Mouse (Mus musculus) layer of hippocampus, postnatal 10 days (tissue): ENCODE data around the gene Znhit2. TPM values are rescaled to one million over a fixed set of nuclear protein-coding genes. Genes with fewer than 3 reads are reported as not detected.

Experiments
- DNase-seq, 2 experiments: peaks; one replicate each; pipeline ENCODE4 v3.0.0; 2021; ENCODE audit warnings: low spot score in 2 of 2
- microRNA-seq, 2 experiments: library from miRNA; unstranded; fragments of <30 nt; microRNA quantifications; one replicate each; pipeline ENCODE4 v1.2.0; 2021
- total RNA-seq, 2 experiments: library from RNA; stranded (reverse); gene quantifications; 2 replicates each; pipeline ENCODE4 v1.2.3; 2021

Gene Znhit2
- total RNA-seq, 2 experiments from 2014 or later: 37.3 to 41.2 TPM

DNA sequence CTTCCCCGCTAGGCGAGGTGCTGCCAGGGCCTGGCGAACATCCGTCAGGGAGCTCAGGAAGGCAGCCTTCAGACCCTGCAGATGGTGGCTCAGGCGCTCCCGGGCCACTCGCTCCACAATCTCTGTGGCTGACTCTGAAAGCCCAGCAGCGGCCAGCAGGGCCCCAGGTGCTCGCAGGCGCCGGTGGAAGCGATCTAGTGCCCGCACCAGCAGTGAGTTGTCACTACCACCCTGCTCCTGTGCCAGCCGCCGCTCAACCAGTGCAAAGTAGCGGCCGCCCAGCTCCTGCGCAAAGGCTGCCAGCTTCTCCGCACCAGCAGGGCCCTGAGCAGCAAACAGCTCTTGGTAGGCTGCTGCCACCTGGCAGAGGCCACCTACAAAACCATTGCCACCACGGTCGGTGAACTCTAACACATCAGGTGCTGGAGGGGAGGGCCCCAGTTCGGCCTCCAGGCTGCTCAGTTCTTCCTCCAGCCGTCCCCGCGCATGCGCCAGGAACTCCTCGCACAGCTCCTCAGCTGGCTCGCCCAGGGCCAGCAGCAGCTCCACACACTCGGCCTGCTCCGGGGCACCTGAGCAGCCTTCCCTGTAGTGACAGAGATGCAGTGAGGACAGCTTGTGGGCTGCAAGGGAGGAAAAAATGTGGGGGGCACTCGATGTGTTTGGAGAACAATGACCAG is 9.7 kb downstream of the Znhit2 start:
- no peak for DNase-seq

DNA sequence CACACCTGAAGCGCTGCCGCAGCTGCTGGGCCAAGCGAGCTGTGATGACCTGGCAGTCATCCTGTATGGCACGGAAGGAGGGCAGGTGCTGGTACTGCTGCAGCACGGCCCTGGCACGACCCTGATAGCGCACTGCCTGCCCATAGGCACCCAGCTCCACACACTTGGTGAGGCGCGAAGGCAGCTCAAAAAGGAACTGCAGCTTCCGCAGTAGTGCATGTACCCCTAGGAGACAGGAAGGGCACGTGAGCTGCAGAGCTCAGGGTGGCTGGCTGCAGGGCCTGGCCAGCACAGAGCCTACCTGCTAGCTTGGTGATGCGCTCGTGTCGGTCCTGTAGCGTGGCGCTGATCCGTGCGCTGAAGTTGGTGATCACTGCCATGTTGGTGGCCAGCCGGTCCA is 10.3 kb downstream of the Znhit2 start:
- DNase-seq: no peak

DNA sequence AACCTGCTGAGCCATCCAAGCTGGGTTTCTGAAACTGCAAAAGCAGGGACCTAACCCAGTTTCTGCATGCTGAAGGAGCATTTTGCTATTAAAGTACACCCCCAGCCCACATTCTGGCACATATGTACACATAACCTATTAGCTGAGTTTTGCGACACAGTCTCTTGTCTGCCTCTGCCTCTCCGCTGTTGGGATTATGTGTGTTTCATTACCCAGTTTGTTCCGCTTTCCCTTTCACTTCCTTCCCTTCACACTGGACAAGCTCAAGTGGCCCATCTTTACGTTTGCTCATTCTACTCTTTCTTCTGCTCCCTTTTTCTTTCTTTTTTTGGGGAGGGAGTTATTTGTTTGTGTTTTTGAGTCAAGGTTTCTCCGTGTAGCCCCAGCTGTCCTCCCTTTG is 12.9 kb downstream of the Znhit2 start:
- DNase-seq: no peak

DNA sequence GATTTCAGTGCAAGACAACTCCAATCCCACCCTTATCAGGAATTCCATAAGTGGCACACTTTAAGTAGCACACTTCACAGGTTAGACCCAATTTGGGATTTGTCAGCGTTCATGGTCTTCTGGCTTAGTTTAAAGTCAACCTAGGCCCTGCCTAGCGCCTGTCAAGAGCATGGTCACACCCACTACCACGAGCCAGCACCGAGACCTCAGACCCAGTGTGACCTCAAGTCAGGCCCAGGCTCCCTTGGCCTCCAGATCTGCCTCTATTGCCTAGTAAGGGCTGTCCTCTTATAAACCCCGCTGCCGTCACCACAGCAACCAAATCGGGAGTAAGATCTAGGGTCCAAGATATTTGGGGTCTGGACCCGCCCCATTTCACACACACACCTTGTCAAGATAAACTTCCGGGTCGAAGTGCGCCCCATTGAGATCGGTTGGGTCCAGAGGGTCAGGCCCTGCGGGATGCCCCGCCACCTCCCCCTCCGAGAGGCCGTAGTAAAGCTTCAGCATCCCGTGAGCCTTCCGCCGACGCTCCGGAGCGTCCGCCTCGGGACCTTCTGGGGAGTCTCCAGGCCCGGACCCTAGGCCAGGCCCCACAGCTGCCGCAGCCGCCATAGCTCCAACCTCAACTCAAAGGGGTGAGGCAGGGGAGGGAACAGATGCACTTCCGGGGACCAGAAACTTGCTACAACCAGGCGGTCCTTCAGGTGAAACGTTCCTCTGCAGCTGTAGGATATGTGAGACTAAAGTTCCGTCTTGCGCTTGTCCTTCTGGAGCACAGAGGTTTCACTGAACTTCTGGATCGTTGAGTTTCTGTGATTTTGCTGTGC is 15.8 kb downstream of the Znhit2 start, which contains the start of gene Vps51:
Gene Vps51, minus strand, starts transcription at position 668 of the 830 bp plus-strand sequence.
- peak; percentile 85 to 87 for DNase-seq

DNA sequence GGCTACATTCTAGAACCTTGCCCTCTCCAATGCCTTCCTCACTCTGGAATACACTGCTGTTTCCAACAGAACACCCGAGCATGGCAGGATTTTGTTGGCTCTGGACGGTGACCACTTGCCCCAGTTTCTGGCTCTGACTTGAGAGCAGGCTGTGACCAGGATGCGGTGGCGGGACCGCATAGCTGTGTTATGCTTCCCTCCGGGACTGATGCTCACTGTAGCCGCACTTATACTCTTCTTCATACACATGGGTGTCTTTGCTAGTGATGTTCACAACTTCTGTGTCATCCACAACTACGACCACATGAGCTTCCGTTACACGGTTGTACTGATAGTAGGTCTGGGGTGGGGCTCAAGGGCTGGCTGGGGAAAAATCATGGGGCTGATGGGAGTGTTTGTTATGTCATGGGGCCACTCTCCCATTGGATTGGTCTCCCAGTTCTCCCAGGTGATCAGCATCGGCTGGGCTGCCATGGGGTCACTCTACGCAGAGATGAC is 19.0 kb downstream of the Znhit2 start, which contains the start of gene Tmem262:
Gene Tmem262, plus strand, starts transcription at position 51 of the 498 bp plus-strand sequence.
- DNase-seq: no peak

DNA sequence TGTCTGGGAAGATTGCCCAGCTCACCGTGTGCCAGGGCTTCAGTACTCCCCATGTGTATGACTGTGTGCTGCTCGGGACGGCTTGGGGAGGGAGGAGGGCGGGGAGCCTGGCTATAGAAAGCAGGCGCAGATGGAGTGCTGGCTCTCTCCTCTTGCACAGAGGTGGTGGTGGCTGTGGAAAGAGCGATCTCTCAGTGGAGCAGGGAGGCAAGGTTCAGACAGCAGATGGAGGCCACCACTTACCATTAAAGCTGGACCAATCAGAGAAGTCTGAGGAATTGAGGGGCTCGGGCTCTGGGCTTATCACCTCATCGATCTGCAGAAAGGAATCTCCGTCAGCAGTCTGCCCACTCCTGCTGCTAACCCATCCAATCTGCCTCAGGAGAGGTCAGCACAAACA is 21.2 kb downstream of the Znhit2 start, which contains the start of gene Gm28374:
Gene Gm28374, minus strand, starts transcription at position 101 of the 400 bp plus-strand sequence.
- DNase-seq: no peak

DNA sequence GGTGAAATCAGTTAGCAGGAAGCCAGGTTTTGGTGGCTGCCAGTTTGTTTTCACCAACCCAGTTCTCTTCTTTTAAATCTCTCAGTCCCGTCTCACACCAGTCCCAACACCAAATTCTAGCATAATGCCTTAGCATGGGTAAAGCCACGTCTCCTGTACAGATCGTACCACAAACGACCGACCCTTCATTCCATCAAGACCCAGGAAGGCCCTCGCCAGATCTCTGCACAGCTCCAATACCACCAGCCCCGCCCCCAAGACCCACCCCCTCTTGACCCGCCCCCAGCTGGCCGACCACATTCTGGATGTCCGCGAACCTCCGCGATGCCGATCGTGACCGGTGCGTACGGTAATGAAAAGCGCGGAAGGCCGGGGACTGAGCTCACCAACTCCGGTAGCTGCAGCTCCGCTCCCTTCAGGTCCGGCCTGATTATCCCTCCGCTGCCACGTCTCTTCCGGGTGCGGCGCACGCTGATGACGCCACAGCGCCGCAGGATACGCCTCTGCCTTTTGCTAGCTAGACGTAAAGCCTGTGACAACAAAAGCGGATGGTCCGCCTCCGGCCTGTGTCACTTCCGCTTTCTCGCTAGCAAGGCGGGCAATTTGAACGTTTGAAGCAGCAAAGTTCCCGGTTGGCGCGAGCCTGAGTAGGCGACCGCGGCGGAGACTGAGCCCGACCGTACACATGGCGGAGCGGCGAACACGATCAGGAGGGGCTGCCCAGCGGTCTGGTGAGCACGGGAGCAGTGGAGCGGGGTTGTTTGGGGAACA is 23.7 kb downstream of the Znhit2 start, which contains the start of the genes Zfpl1 and Cdca5:
Gene Zfpl1, minus strand, starts transcription at position 479 of the 771 bp plus-strand sequence.
Gene Cdca5, plus strand, starts transcription at position 506 of the 771 bp plus-strand sequence.
- DNase-seq: peak; percentile 94 to 95

DNA sequence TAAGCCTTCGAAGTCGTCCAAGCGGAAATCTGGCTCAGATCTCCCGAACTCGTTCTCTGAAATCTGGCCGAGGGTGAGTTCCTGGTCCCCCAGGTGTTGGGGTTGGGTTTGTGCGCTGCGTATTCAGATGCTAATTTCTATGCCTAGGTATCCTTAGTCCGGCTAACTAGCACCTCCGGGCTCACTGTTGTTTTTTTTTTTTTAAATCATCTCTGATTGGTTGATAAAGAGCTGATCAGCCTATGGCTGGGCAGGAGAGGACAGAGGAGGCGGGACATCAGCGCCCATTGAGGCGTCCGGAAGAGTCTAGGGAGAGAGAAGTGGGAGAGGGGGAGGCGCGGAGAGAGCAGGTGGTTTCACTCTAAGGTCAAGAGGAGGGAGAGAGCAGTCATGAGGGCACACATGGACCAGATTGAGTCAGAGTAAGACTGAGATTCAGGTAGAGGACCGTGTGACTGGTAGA is 24.5 kb downstream of the Znhit2 start:
- peak; percentile 30 to 45 for DNase-seq

DNA sequence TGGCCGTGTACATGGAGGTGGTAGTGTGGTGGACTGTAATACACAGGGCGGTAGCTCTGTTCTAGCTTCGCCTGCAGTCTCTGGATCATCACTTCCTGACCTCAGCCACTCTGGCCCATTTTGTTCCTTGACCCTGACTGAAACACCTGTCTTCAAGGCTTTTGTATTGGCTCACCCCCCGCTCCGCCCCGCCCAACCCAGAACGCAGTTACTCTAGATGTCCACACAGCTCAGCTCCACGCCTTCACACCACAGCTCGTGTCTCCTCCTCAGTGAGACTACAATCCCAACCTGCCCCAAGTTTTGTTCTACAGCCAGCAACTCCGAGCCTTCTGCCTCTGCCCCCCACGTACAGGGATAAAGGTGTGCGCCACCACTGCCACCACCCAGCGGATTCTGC is 27.8 kb downstream of the Znhit2 start:
- no peak for DNase-seq

DNA sequence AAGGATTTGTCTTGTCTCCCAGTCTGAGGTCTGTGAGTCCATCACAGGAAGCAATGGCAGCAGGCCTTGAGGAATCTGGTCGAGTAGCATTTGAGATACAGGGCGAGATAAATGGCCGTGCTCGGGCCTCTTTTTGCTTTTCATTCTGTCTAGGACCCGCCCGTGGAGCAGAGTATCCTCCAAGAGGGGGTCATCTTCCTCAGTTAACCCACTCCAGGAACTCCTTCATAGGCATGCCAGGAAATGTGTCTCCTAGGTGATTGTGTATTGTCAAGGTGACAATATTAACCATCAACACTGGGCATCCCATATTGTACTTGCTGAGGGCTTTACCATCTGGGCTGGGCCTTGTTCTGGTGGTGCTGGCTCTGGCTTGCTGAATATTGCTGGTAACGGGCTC is 33.1 kb downstream of the Znhit2 start, which contains the start of gene AC131692.1:
Gene AC131692.1, plus strand, starts transcription at position 301 of the 400 bp plus-strand sequence.
- no peak for DNase-seq

DNA sequence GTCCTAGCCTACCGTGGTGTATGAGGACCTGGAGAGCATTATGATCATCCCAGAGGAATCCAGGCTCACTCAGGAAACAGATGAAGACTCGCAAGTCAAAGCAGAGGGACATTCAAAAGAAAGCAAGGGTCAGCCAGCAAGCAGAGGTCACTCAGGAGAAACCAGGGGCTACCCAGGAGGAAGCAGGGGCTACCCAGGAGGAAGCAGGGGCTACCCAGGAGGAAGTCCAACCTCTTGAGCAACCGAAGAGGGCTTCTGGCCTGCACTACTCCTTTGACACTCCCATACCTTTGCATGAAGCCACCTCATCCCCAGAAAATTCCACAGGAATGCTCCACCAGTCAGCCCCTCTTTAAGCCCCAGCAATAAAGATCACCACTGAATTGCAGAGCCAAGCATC is 36.9 kb downstream of the Znhit2 start:
- DNase-seq: no peak

DNA sequence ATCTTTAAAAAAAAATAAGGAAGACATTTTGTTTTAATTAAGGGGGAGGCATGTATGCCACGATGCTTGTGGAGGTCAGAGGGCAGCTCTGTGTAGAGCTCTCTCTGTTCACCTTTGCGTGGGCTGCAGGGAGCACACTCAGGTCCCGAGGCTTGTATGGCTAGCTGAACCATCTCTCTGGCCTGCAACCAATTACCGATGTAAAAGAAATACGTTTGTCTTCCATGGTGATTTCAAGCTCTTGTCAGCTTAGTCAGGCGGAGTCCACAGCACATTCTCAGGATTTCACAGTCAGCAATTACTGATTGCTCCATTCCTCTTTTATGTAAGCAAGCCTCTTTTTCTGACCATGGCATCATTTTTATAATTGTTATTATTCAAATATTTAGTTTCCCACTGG is 40.2 kb downstream of the Znhit2 start:
- DNase-seq: no peak

DNA sequence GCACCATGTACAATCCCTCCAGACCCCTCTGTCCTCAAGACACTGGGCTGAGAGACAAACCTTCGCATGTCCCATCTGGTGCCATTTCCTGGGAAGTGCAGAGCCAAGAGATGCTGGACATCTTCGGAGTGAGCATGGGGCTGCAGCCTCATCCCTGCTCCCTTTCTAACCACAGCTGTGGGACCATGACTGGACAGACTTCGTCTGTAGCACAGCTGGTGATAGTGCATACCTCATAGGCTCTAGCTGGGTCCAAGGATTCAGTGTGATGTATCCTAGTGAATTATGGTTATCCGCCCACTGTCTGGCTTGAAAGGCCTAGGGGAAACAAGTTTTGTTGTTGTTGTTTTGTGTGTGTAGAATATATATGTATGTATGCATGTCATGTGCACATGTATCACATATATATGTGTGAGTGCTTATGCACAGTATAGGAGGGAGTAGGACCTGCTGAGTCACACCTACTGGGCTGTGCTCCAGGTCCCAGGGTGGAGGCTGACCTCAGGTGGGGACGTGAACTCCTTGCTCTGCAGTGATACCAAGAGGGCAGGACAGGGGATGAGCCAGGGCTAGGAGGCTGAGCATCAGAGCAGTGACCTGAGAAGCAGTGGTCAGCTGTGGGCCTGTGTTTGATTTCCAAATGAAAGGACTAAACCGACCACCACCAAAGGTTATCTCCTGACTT is 41.3 kb downstream of the Znhit2 start:
- DNase-seq: no peak

DNA sequence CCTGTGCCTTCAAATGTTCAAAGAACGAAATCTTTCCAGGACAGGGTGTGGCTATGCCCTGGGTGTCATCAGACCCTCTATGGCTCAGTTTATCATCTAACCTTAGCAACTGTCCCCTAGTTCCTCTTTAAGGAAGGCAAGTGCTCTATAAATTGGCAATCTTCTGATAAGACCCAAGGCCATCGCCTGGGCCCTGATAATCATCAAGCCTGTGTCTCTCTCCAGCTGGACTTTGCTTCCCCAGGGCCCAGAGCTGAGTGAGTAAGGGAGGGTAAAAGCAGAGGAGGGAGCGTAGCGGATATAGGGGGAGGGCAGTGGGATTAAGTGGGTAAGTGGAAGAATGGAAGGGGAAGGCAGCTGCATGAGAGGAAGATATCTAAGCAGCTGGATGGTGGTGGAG is 43.5 kb downstream of the Znhit2 start:
- DNase-seq: no peak

DNA sequence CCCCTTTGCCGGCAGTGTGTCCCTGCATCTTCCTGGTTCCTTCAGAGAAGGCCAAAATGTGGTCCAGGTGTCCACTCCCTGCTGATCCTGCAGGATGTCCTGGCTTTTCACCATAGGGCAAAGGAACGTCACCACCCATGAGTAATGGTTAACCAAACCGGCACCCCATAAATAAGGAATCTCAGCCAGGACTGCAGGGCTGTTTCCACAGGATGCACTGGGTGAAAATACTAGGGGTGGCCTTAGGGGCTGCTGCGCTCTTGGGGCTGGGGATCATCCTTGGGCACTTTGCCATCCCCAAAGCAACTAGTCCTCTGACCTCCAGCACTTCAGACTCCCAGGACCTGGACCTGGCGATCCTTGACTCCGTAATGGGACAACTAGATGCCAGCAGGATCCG is 44.6 kb downstream of the Znhit2 start, which contains the start of gene Naaladl1:
Gene Naaladl1, plus strand, starts transcription at position 197 of the 400 bp plus-strand sequence.
- no peak for DNase-seq

Small RNAs within 50 kb of the gene (microRNA-seq; reads per million reads assigned to microRNA genes)
- gene Mir6988: 3.1 to 3.3 reads per million in 2 experiments

Other genes starting within 250 kb of the Znhit2 start
- gene Frmd8, start 185.9 kb upstream of the Znhit2 start, total RNA-seq: 10 to 100 TPM; 10.7 to 14.8 TPM
- 1 to 10 TPM; 2.1 to 3.6 TPM for gene Slc25a45, start 183.4 kb upstream of the Znhit2 start, total RNA-seq
- gene Tigd3, start 167.0 kb upstream of the Znhit2 start, total RNA-seq: 1 to 10 TPM; 4.4 to 5.5 TPM
- 10 to 100 TPM; 76.0 to 79.9 TPM for gene Dpf2, start 148.2 kb upstream of the Znhit2 start, total RNA-seq
- gene Cdc42ep2, start 136.4 kb upstream of the Znhit2 start, total RNA-seq: 1 to 10 TPM; 5.2 to 5.7 TPM
- 10 to 100 TPM in 1 of 2 experiments, 1 to 10 TPM in 1; 10.0 to 10.1 TPM for gene Pola2, start 97.0 kb upstream of the Znhit2 start, total RNA-seq
- not detected for gene Slc22a20, start 75.0 kb upstream of the Znhit2 start, total RNA-seq
- gene Capn1, start 45.3 kb upstream of the Znhit2 start, total RNA-seq: 10 to 100 TPM; 17.7 to 19.1 TPM
- 10 to 100 TPM; 40.6 to 41.2 TPM for gene Syvn1, start 14.6 kb upstream of the Znhit2 start, total RNA-seq
- gene Mrpl49, start 3.4 kb upstream of the Znhit2 start, total RNA-seq: 10 to 100 TPM; 40.3 to 42.4 TPM
- gene Fau, start 3.3 kb upstream of the Znhit2 start, total RNA-seq: 100 to 1,000 TPM; 656 to 785 TPM
- gene Tm7sf2, start 7.2 kb downstream of the Znhit2 start, total RNA-seq: 10 to 100 TPM; 60.0 to 70.8 TPM
- 10 to 100 TPM; 82.0 to 92.0 TPM for gene Vps51, start 16.0 kb downstream of the Znhit2 start, total RNA-seq
- gene Tmem262, start 18.8 kb downstream of the Znhit2 start, total RNA-seq: not detected
- gene Gm28374, start 21.1 kb downstream of the Znhit2 start, total RNA-seq: under 1 TPM; 0.56 to 0.85 TPM
- gene Zfpl1, start 23.8 kb downstream of the Znhit2 start, total RNA-seq: 10 to 100 TPM; 36.8 to 37.6 TPM
- 1 to 10 TPM; 1.1 to 1.3 TPM for gene Cdca5, start 23.8 kb downstream of the Znhit2 start, total RNA-seq
- under 1 TPM in 1 of 2 experiments, not detected in 1; 0.80 TPM for gene AC131692.1, start 33.2 kb downstream of the Znhit2 start, total RNA-seq
- gene Naaladl1, start 44.6 kb downstream of the Znhit2 start, total RNA-seq: under 1 TPM; 0.32 to 0.38 TPM
- gene Sac3d1, start 57.5 kb downstream of the Znhit2 start, total RNA-seq: 10 to 100 TPM; 18.8 to 21.6 TPM
- 10 to 100 TPM; 35.0 to 35.4 TPM for gene Snx15, start 67.1 kb downstream of the Znhit2 start, total RNA-seq
- gene Batf2, start 79.8 kb downstream of the Znhit2 start, total RNA-seq: under 1 TPM in 1 of 2 experiments, not detected in 1; 0.59 TPM
- 10 to 100 TPM; 53.0 to 60.2 TPM for gene Arl2, start 80.4 kb downstream of the Znhit2 start, total RNA-seq
- not detected for gene Majin, start 123.2 kb downstream of the Znhit2 start, total RNA-seq
- gene Gpha2, start 165.2 kb downstream of the Znhit2 start, total RNA-seq: not detected
- gene Ppp2r5b, start 174.7 kb downstream of the Znhit2 start, total RNA-seq: 100 to 1,000 TPM; 187 to 188 TPM
- gene Atg2a, start 180.5 kb downstream of the Znhit2 start, total RNA-seq: 10 to 100 TPM; 31.3 to 31.6 TPM
- 10 to 100 TPM; 75.1 to 82.7 TPM for gene Ehd1, start 215.5 kb downstream of the Znhit2 start, total RNA-seq
- gene Cdc42bpg, start 245.3 kb downstream of the Znhit2 start, total RNA-seq: 1 to 10 TPM; 5.0 TPM